Mouse (Mus musculus): ENCODE results near the gene Rad51c. TPM values are rescaled to one million over a fixed set of nuclear protein-coding genes. Genes with fewer than 3 reads are reported as not detected.
"Not testable (repeated sequence)": the region's sequence is repeated elsewhere in the genome, so short reads cannot be mapped to it uniquely, and the experiment has no call there.

The Rad51c gene
- 13.0 and 13.4 TPM in 2 replicates for polyA plus RNA-seq (2014; fragmentation: Nextera tagmentation; extraction: Ambion mirVana)

DNA sequence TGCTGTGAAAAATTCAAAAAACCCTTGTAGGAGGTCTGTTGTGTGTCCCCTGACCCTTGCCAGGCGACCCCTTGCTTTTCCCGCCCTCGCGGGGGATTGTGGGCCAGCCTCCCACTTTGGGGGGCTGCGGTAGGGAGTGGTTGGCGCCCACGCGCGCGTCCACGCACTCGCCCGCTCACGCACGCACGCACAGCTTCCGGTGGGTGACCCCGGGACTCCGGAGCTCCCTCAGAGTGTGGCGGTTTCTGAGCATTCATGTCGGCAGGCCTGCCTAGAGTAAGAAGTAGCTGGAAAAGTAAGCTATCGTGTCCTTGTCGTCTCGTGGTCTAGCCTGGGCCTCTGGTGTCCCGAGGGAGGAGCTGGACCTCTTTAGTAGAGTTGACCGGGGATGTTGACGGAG is at the start of gene Rad51c, which contains the start of gene Tex14:
Rad51c (minus strand) TSS at position 79 of the 400 bp plus-strand sequence.
Tex14 (plus strand) TSS at position 190 of the 400 bp plus-strand sequence.
- Histone ChIP-seq H3K4me1 (ENCODE audit: control insufficient read depth, insufficient read depth, low read length) (no peaks in the 10 kb centered on the region), H3K4me2 (ENCODE audit: low read depth) (peak within 1 kb of the TSS; percentile 60), H3K36me3 (ENCODE audit: control insufficient read depth, insufficient read depth, low read length) (no peaks in the 10 kb centered on the region), H3K9me3 (ENCODE audit: control insufficient read depth, low read length) (no peaks in the 10 kb centered on the region), H3K4me3 (ENCODE audit: low read depth, low read length) (peak within 1 kb of the TSS; percentile 49), H3K9ac (ENCODE audit: low read length) (peak within 1 kb of the TSS; percentile 80), H3K27ac (ENCODE audit: low read depth, low read length) (peak within 1 kb of the TSS; percentile 81), H3K27me3 (ENCODE audit: control insufficient read depth, insufficient read depth, low read length) (no peaks in the 10 kb centered on the region)
- no peak for DNase-seq (ENCODE audit: low spot score)
- 77% methylated on average over 27 of the region's 27 CpGs for WGBS
- peak; percentile 35; the same call in 1 of the 2 replicates for ATAC-seq (ENCODE audit: insufficient read depth, low FRiP score, low TSS enrichment)

DNA sequence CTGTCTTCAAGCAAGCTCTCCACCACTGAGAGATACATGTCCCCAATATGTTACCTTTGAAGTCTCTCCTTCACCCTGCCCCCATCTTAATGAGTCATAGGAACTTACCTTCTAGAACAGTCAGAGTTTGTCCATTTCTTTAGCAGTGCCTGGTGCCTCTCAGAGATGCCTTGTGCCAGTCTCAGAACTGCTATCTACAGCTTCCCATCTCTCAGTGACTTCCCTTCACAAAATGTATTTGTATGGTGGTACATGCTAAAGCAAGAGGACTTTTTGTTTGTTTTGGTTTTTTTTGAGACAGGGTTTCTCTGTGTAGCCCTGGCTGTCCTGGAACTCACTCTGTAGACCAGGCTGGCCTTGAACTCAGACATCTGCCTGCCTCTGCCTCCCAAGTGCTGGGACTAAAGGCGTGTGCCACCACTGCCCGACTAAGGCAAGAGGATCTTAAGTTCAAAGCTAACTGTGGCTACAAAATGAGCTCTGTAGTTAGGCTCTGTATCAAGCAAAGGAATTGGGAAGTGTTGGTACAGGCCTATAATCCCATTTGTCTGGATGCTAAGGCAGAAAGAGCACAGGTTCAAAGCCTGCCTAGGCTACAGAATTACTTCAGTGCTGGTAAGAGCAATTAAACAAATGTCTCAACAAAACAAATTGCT is 49.4 kb upstream of the Rad51c start:
- no peak overlapping the region for H3K4me3 ChIP-seq (ENCODE audit: low read depth, low read length)
- no peaks in the 10 kb centered on the region for H3K4me1 ChIP-seq (ENCODE audit: control insufficient read depth, insufficient read depth, low read length)
- H3K4me2 ChIP-seq (ENCODE audit: low read depth): no peak overlapping the region
- no peak for ATAC-seq (ENCODE audit: insufficient read depth, low FRiP score, low TSS enrichment)
- H3K9ac ChIP-seq (ENCODE audit: low read length): no peak overlapping the region
- H3K9me3 ChIP-seq (ENCODE audit: control insufficient read depth, low read length): no peaks in the 10 kb centered on the region
- WGBS: 82% methylated on average over 2 of the region's 2 CpGs
- H3K27me3 ChIP-seq (ENCODE audit: control insufficient read depth, insufficient read depth, low read length): no peaks in the 10 kb centered on the region
- DNase-seq (ENCODE audit: low spot score): no peak
- no peak overlapping the region for H3K27ac ChIP-seq (ENCODE audit: low read depth, low read length)
- no peaks in the 10 kb centered on the region for H3K36me3 ChIP-seq (ENCODE audit: control insufficient read depth, insufficient read depth, low read length)

DNA sequence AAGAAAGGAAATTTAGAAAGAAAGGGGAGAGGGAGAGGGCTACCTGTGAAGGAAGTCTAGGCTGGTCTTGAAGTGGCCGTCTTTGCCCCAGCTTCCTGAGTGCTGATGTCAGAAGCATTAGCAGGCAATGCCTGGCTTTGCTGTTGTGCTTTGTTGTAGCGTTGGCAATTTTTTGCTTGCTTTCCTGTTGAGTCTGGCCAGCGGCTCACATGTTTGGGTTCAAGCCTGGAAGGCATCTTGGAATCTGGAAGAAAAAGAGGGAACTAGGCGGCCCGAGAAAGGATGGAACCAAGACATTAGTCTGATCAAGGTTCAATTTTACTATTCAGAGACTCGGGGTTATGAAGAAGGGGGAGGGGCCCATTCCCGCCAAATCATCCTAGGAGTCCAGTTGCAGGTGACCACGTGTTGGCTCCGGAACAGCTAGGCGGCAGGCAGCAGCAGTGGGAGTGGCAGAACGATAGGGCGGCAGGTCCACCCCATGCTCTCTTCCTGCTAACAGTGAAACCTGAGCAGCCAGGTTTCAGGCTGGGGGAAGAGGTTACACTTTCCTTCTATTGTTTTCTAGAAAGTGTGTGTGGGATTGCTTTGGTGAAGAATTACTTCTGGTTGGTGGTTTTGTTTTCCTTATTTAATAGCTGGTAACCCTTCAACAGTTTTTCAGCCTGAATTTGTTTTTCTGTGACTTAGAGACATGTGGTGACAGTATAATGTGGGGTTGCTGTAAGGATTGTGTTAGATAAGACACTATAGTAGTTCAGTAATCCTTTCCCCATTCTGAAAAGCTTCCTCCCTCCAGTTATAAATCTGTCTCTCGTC is 48.7 kb upstream of the Rad51c start:
- no peak overlapping the region for H3K9ac ChIP-seq (ENCODE audit: low read length)
- no peaks in the 10 kb centered on the region for H3K36me3 ChIP-seq (ENCODE audit: control insufficient read depth, insufficient read depth, low read length)
- no peaks in the 10 kb centered on the region for H3K4me1 ChIP-seq (ENCODE audit: control insufficient read depth, insufficient read depth, low read length)
- no peak overlapping the region for H3K27ac ChIP-seq (ENCODE audit: low read depth, low read length)
- WGBS: 27% methylated on average over 13 of the region's 13 CpGs
- H3K4me3 ChIP-seq (ENCODE audit: low read depth, low read length): no peak overlapping the region
- H3K4me2 ChIP-seq (ENCODE audit: low read depth): no peak overlapping the region
- DNase-seq (ENCODE audit: low spot score) (no peak), ATAC-seq (ENCODE audit: insufficient read depth, low FRiP score, low TSS enrichment) (no peak)
- no peaks in the 10 kb centered on the region for H3K9me3 ChIP-seq (ENCODE audit: control insufficient read depth, low read length)
- no peaks in the 10 kb centered on the region for H3K27me3 ChIP-seq (ENCODE audit: control insufficient read depth, insufficient read depth, low read length)

GRCm38 (mm10) chr11:87452779-87453178 is 48.0 kb upstream of the Rad51c start:
- H3K27ac ChIP-seq (ENCODE audit: low read depth, low read length); ATAC-seq (ENCODE audit: insufficient read depth, low FRiP score, low TSS enrichment); DNase-seq (ENCODE audit: low spot score); H3K27me3 ChIP-seq (ENCODE audit: control insufficient read depth, insufficient read depth, low read length); H3K36me3 ChIP-seq (ENCODE audit: control insufficient read depth, insufficient read depth, low read length); H3K4me3 ChIP-seq (ENCODE audit: low read depth, low read length); H3K9me3 ChIP-seq (ENCODE audit: control insufficient read depth, low read length); H3K9ac ChIP-seq (ENCODE audit: low read length); H3K4me2 ChIP-seq (ENCODE audit: low read depth); H3K4me1 ChIP-seq (ENCODE audit: control insufficient read depth, insufficient read depth, low read length): not testable (repeated sequence)
- WGBS: 85% methylated on average over 6 of the region's 8 CpGs

DNA sequence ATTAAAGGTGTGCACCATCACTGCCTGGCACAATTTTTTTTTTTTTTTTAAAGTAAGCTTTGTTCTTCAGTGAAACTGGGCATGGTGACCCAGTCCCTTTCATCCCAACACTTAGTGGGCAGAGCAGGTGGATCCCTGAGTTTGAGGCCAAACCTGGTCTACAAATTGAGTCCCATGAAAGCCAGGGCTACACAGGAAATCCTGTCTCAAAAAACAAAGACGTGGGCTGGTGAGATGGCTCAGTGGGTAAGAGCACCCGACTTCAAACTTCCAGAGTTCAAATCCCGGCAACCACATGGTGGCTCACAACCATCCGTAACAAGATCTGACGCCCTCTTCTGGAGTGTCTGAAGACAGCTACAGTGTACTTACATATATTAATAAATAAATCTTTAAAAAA is 45.1 kb upstream of the Rad51c start:
- not testable (repeated sequence) for H3K4me3 ChIP-seq (ENCODE audit: low read depth, low read length); ATAC-seq (ENCODE audit: insufficient read depth, low FRiP score, low TSS enrichment); H3K9ac ChIP-seq (ENCODE audit: low read length); H3K27me3 ChIP-seq (ENCODE audit: control insufficient read depth, insufficient read depth, low read length); H3K4me2 ChIP-seq (ENCODE audit: low read depth); H3K4me1 ChIP-seq (ENCODE audit: control insufficient read depth, insufficient read depth, low read length); H3K36me3 ChIP-seq (ENCODE audit: control insufficient read depth, insufficient read depth, low read length); DNase-seq (ENCODE audit: low spot score); H3K27ac ChIP-seq (ENCODE audit: low read depth, low read length); H3K9me3 ChIP-seq (ENCODE audit: control insufficient read depth, low read length)
- WGBS: 67% methylated on average over 5 of the region's 5 CpGs

- Histone ChIP-seq H3K4me1 (ENCODE audit: control insufficient read depth, insufficient read depth, low read length) (no peaks in the 10 kb centered on the region), H3K27ac (ENCODE audit: low read depth, low read length) (no peak overlapping the region), H3K9ac (ENCODE audit: low read length) (no peak overlapping the region), H3K4me3 (ENCODE audit: low read depth, low read length) (no peak overlapping the region), H3K27me3 (ENCODE audit: control insufficient read depth, insufficient read depth, low read length) (no peaks in the 10 kb centered on the region), H3K4me2 (ENCODE audit: low read depth) (no peak overlapping the region), H3K9me3 (ENCODE audit: control insufficient read depth, low read length) (no peaks in the 10 kb centered on the region), H3K36me3 (ENCODE audit: control insufficient read depth, insufficient read depth, low read length) (no peaks in the 10 kb centered on the region)
- ATAC-seq (ENCODE audit: insufficient read depth, low FRiP score, low TSS enrichment) (no peak), DNase-seq (ENCODE audit: low spot score) (no peak)
- 13% methylated on average over 3 of the region's 3 CpGs for WGBS
Observed at GRCm38 (mm10) chr11:87449200-87449547, 44.4 kb upstream of the Rad51c start.

DNA sequence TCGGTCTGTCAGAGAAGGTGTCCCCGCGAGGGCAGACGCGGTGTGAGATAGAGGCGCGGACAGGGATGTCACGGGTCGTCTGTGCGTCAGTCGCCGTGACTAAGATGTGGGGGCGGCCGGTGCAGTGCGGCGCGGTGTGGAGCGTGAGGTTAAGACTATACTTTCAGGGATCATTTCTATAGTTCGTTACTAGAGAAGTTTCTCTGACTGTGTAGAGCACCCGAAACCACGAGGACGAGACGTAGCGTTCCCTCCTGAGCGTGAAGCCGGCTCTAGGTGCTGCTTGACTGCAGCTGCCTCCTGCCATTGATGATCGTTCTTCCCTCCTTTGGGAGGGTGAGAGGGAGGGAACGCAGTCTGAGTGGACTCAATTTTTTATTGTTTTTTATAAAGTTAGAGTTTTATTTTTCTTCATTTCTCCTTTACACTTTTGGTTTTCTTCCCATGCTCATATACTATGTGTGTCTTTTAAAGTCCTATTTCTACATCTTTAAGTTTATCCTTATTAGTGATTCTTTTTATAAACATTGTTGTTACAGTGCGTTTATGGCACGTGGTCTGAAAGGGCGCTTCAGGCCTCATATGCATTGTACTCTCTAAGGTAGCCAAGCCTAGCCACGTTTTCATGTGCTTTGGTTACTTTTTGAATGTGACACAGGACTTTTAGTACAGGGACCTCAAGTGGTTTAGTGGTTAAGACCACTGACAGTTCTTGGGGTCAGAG is 43.9 kb upstream of the Rad51c start:
- H3K4me1 ChIP-seq (ENCODE audit: control insufficient read depth, insufficient read depth, low read length); H3K4me2 ChIP-seq (ENCODE audit: low read depth); H3K4me3 ChIP-seq (ENCODE audit: low read depth, low read length); H3K27ac ChIP-seq (ENCODE audit: low read depth, low read length); H3K27me3 ChIP-seq (ENCODE audit: control insufficient read depth, insufficient read depth, low read length); H3K9me3 ChIP-seq (ENCODE audit: control insufficient read depth, low read length); H3K36me3 ChIP-seq (ENCODE audit: control insufficient read depth, insufficient read depth, low read length); H3K9ac ChIP-seq (ENCODE audit: low read length): not testable (repeated sequence)
- DNase-seq (ENCODE audit: low spot score) (peak; percentile 70), ATAC-seq (ENCODE audit: insufficient read depth, low FRiP score, low TSS enrichment) (peak; percentile 96)
- WGBS: 0% methylated on average over 6 of the region's 32 CpGs

GRCm38 (mm10) chr11:87448081-87448475 is 43.3 kb upstream of the Rad51c start:
- not testable (repeated sequence) for H3K27ac ChIP-seq (ENCODE audit: low read depth, low read length); H3K4me1 ChIP-seq (ENCODE audit: control insufficient read depth, insufficient read depth, low read length)

More at GRCm38 (mm10) chr11:87448081-87448475, 43.3 kb upstream of the Rad51c start:
- under 1% methylated on average over 30 of the region's 34 CpGs for WGBS
- DNase-seq (ENCODE audit: low spot score) (peak; percentile 72), ATAC-seq (ENCODE audit: insufficient read depth, low FRiP score, low TSS enrichment) (peak; percentile 92)
- Histone ChIP-seq H3K4me3 (ENCODE audit: low read depth, low read length) (peak overlapping the region; percentile 23), H3K4me2 (ENCODE audit: low read depth) (peak overlapping the region; percentile 49), H3K9ac (ENCODE audit: low read length) (peak overlapping the region; percentile 10; the same call in 1 of the 2 replicates)
- not testable (repeated sequence) for H3K9me3 ChIP-seq (ENCODE audit: control insufficient read depth, low read length); H3K27me3 ChIP-seq (ENCODE audit: control insufficient read depth, insufficient read depth, low read length); H3K36me3 ChIP-seq (ENCODE audit: control insufficient read depth, insufficient read depth, low read length)

Measured in neural tube, embryonic 11.5 days (tissue).